Mouse (Mus musculus): ENCODE results near the gene Olfr1158. TPM values are rescaled to one million over a fixed set of nuclear protein-coding genes. Genes with fewer than 3 reads are reported as not detected.

Gene Olfr1158
- not detected in 2 replicates for polyA plus RNA-seq (2012)

DNA sequence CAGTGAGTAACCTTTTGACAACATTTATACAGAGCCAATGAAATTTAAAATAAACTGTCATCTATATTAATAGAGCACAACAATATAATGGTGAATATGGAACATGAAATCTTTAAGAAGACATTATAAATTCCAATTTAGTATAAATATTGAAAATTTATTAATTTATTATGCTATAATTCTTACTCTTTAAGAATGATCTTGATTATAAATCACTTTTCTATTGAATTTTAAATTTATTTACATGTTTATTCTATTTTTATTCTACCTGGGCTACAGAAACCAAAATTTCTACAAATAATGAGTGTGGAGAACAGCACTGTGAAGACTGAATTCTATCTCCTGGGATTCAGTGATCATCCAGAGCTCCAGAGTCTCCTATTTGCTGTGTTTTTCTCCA is at the start of gene Olfr1158:
Olfr1158 (plus strand) TSS at position 301 of the 400 bp plus-strand sequence.

DNA sequence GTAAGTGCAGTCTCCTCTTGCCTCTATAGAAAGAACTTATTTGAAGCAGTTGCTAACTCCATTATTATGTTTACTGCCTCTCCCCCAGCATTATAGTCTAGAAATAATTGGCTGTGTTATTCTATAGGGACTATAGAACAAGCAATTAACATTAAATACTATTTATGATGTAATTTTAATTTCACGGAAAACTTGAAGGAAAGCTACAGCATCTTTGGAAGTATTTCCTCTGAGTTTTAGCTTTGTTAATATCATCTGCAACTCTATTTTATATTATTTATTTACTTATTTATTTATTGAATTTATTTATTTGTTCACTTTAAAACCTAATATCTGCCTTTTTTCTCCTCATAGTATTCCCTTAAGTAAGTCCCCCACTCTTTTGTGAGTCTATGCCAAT is 44.9 kb upstream of the Olfr1158 start, which contains the start of gene Olfr1155:
Olfr1155 (minus strand) TSS at position 101 of the 400 bp plus-strand sequence.

DNA sequence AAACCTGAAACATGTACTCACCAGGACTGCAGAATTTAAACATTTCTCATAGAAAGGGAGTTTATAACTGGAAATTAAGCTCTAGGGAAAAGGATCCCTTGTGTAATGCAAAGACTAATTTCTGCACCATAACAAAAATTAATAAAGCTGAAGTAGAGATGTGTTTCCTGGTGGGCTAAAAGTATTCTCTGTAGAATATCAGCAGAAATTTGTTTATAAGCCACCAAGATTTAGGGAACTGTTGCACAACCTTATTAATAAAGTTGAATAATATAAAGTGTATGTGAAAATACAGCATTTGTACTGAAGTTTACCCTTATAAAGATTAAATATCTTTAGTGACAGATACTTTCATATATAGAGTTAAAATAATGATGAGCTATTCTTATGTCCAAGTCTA is 36.9 kb upstream of the Olfr1158 start, which contains the start of gene Olfr1156:
Olfr1156 (minus strand) TSS at position 101 of the 400 bp plus-strand sequence.

DNA sequence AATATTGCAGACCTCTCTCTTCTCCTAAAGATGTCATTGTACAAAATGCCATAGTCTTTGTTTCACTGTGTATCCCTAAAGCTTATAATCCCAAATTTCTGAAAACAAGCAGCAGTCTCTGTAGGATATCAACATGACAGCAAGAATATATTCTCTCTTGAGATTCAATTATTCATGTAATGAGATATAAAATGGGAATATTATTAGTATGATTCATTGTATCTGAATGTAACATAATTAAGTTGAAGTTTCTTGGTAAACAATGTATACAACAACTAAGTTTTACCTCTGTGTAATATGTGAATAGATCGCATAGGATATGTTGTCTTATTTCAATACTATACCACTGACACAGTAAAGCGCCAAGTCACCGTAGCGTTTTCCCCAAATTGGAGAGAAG is 21.7 kb upstream of the Olfr1158 start, which contains the start of gene Olfr1157:
Olfr1157 (minus strand) TSS at position 101 of the 400 bp plus-strand sequence.

DNA sequence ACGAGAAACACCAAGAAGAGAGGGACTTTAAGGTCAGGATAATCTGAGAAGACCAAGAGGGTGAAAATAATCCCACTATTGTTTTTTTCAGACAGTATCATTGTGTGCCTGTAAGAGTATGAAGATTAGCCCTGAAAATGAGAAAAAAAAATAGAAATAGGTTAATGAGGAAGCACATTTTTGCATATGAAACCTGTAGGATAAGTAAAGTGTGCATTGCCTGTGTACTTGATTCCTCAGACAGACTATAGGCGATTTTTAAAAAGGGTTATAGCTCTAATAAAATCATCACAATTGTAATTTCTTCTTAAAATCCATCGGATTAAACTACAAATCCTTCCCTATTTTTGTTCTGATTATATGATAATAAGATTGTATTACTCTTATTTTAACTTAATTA is 15.3 kb upstream of the Olfr1158 start, which contains the start of gene Olfr74:
Olfr74 (minus strand) TSS at position 101 of the 400 bp plus-strand sequence.

DNA sequence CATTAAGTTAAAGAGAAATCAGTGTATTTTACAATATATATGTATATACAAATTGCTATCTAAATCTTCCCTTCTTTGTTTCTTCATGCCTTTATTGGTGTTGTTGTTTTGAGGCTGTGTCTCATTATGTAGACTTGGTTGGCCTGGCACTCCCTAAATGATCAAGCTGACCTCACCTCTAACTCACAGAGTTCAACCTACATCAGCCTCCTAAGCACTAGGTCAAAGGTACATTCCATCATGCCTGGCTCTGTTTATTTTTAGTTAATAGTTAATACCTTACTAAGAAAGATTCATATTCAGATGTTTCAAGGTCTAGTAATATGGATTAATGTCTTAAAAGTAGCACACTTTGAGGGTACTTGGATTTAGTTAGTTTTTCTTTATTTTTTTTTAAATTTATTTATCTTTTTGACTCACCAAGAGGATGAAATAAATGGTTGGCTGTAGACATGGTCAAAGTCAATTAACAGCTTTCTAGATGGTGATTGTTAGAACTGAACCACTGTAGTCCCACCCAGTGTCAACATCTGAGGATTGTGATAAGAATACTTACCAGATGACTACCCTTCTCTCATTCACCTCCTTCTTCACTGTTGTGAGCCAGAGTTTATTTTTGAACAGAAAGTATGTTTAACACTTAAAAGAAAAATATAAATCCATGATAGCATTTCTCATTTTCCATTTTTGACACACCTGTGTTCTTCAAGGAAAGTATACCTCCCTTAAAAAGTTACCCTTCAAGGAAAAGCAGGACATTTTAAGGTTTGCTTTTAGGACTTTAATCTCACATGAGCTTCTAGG is 17.8 kb downstream of the Olfr1158 start, which contains the start of gene Olfr1160:
Olfr1160 (minus strand) TSS at position 754 of the 804 bp plus-strand sequence.

DNA sequence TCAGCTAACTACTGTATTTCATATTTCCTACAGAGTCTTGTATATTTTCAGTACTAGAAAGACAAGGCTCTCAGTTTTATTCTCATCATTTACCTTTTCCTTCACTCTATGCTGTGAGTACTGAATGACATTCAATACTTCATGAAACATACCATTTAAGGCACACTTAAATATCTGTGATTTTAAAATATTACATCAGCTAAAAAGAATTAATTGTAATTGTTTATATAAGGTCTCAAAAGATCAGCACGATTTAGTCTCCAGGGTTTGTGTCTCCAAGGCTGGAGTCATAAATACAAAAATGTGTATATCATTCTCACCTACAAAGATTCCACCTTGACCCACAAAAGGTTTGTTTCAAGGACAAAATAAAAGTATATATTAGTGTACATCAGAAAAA is 32.6 kb downstream of the Olfr1158 start, which contains the start of gene Olfr1161:
Olfr1161 (plus strand) TSS at position 301 of the 400 bp plus-strand sequence.

DNA sequence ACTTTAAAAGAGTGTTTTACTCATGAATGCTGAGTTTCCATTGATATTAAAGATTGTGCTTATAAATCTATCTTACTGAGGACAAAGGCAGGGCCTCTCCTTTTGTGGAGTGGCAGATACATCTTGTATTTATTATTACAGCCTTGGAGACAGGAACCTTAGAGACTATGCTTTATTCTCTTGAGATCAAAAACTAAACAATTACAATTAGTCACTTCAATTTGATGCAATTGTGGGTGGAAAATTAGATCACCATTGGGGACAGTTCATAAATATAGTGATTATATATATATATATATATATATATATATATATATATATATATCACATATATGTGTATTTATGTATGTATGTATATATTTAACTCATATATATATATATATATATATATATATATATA is 47.7 kb downstream of the Olfr1158 start, which contains the start of gene Olfr73:
Olfr73 (minus strand) TSS at position 101 of the 400 bp plus-strand sequence.

Other genes starting within 250 kb of the Olfr1158 start
- gene Olfr1140, start 246.4 kb upstream of the Olfr1158 start, polyA plus RNA-seq (2012) = not detected in 2 replicates
- gene Olfr1141, start 236.1 kb upstream of the Olfr1158 start, polyA plus RNA-seq (2012) = not detected in 2 replicates
- gene Olfr152, start 210.6 kb upstream of the Olfr1158 start, polyA plus RNA-seq (2012) = not detected in 2 replicates
- not detected in 2 replicates for gene Olfr1143, start 189.5 kb upstream of the Olfr1158 start, polyA plus RNA-seq (2012)
- not detected in 2 replicates for gene Olfr1145, start 180.3 kb upstream of the Olfr1158 start, polyA plus RNA-seq (2012)
- not detected in 2 replicates for gene Olfr1148, start 159.6 kb upstream of the Olfr1158 start, polyA plus RNA-seq (2012)
- gene Olfr1150-ps1, start 146.1 kb upstream of the Olfr1158 start, polyA plus RNA-seq (2012) = not detected in 2 replicates
- gene Olfr1151, start 134.3 kb upstream of the Olfr1158 start, polyA plus RNA-seq (2012) = not detected in 2 replicates
- 0.01 TPM in 1 of 2 replicates, not detected in the other for gene Olfr1152, start 123.6 kb upstream of the Olfr1158 start, polyA plus RNA-seq (2012)
- gene Olfr1153, start 95.2 kb upstream of the Olfr1158 start, polyA plus RNA-seq (2012) = not detected in 2 replicates
- not detected in 2 replicates for gene Olfr1154, start 84.9 kb upstream of the Olfr1158 start, polyA plus RNA-seq (2012)
- gene Olfr1155, start 45.0 kb upstream of the Olfr1158 start, polyA plus RNA-seq (2012) = not detected in 2 replicates
- gene Olfr1156, start 37.0 kb upstream of the Olfr1158 start, polyA plus RNA-seq (2012) = not detected in 2 replicates
- gene Olfr1157, start 21.8 kb upstream of the Olfr1158 start, polyA plus RNA-seq (2012) = not detected in 2 replicates
- not detected in 2 replicates for gene Olfr74, start 15.4 kb upstream of the Olfr1158 start, polyA plus RNA-seq (2012)
- gene Olfr1160, start 18.2 kb downstream of the Olfr1158 start, polyA plus RNA-seq (2012) = not detected in 2 replicates
- not detected in 2 replicates for gene Olfr1161, start 32.7 kb downstream of the Olfr1158 start, polyA plus RNA-seq (2012)
- gene Olfr73, start 47.6 kb downstream of the Olfr1158 start, polyA plus RNA-seq (2012) = not detected in 2 replicates
- gene Olfr1162, start 61.0 kb downstream of the Olfr1158 start, polyA plus RNA-seq (2012) = not detected in 2 replicates
- not detected in 2 replicates for gene Olfr1163, start 81.7 kb downstream of the Olfr1158 start, polyA plus RNA-seq (2012)
- not detected in 2 replicates for gene Olfr1164, start 103.9 kb downstream of the Olfr1158 start, polyA plus RNA-seq (2012)
- not detected in 2 replicates for gene Olfr1166, start 138.2 kb downstream of the Olfr1158 start, polyA plus RNA-seq (2012)
- not detected in 2 replicates for gene Olfr1167, start 165.1 kb downstream of the Olfr1158 start, polyA plus RNA-seq (2012)
- gene Olfr1168, start 191.8 kb downstream of the Olfr1158 start, polyA plus RNA-seq (2012) = not detected in 2 replicates
- gene Olfr1170, start 238.2 kb downstream of the Olfr1158 start, polyA plus RNA-seq (2012) = not detected in 2 replicates